Mouse (Mus musculus) erythroblast, embryonic 14.5 days (primary cell): ENCODE results near the gene Nfix.

Source experiments
- GATA1 ChIP-seq: IDR thresholded peaks from 2 replicates; pipeline ENCODE4 v1.6.1; 2012; ENCODE audit warnings: low read length, inconsistent platforms, mixed read lengths
- TAL1 ChIP-seq: IDR thresholded peaks from 3 replicates; pipeline ENCODE4 v1.6.1; 2012; ENCODE audit warnings: low read length, inconsistent platforms, mixed read lengths

- no peak for TF ChIP-seq GATA1
- no peak for TF ChIP-seq TAL1
Observed at GRCm38 (mm10) chr8:84806031-84806430, 5.9 kb upstream of the Nfix start.
